Mouse (Mus musculus) layer of hippocampus, adult 11-12 months (tissue): ENCODE results near the gene Ascc3.

Experiments used
- DNase-seq: peaks from one replicate; pipeline ENCODE4 v3.0.0; 2022; ENCODE audit warnings: low spot score

Gene Ascc3

DNA sequence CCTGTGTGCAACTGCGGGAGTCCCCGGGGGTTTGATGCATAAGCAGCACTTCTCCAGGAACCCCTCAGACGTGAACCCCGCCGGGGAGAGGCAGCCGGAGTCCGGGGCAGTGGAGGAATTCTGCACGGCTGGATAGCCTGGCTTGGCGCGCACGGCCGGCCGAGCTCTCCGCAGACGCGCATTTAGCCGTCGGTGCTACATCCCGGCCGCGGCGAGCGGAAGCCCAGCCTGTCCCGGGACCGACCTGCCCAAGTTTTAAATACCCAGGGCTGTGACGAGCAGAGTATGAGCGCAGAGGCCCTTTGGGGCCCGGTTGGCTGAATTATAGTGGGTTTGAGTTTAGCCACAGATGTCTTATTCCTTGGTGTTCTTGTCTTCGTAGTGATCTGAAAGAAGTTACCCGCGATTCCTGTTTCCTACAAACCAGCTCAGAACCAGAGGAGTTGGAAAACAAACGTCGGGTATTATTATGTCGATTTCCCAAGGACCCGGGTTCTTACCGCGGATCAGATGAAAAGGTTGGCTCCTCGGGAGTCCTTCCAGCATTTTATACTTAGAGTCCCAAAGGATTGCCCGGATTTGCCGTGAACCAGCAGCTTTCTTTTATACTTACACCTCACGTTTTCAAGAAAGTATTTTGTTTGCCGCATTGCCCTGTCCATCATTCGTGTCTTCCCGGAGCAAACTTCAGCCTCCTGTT, 302.8 kb downstream of the Ascc3 start:
- DNase-seq, result no peak

GRCm38 (mm10) chr10:50895881-50896766, 303.7 kb downstream of the Ascc3 start:
- no peak for DNase-seq

DNA sequence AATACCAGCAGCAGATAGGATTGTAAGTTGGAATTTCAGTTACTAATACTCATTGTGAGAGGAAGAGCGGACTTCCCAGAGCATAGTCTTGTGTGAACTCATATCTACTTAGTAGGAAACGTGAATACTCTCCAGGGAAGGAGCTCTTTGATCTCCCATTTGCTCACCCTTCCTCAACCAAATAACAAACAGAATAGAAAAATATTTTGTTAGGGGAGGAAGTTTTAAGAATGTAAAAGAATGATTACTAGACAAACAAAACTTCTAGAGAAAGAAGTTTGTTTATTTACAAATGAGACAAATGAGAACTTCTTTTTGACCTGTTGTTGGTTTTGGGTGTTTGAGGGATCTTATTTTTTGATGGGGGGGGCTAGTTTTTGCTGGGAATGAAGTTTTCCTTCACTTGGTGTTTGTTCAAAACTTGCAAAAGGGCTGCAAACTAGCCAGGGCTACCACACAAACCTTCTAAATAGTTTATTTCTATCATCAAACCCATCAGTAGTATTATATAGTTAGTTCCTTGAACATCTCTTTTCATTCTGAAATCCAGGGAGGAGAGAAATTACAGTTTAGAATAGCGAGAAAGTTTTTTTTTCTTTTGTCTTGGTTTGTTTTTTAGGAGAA, 304.4 kb downstream of the Ascc3 start:
- no peak for DNase-seq

GRCm38 (mm10) chr10:50897530-50898471, 305.3 kb downstream of the Ascc3 start:
- no peak for DNase-seq

DNA sequence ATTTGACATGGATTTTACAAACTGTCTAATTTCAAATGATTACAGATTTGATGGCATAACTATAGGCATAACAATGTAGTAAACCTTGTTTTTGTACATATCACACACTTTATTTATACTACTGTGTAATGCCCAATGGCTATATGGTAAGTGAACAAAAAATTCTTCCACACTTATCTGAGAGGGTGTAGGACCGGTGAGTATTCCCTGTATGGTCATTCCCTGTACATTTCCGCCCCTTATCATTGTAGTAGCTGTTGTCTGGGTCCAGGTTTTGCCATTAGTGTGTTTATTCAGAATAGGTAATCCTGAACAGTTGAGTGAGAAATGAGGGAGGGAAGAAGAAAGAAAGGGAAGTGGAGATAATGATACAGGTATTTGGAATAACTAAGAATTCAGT, 306.2 kb downstream of the Ascc3 start:
- no peak for DNase-seq

DNA sequence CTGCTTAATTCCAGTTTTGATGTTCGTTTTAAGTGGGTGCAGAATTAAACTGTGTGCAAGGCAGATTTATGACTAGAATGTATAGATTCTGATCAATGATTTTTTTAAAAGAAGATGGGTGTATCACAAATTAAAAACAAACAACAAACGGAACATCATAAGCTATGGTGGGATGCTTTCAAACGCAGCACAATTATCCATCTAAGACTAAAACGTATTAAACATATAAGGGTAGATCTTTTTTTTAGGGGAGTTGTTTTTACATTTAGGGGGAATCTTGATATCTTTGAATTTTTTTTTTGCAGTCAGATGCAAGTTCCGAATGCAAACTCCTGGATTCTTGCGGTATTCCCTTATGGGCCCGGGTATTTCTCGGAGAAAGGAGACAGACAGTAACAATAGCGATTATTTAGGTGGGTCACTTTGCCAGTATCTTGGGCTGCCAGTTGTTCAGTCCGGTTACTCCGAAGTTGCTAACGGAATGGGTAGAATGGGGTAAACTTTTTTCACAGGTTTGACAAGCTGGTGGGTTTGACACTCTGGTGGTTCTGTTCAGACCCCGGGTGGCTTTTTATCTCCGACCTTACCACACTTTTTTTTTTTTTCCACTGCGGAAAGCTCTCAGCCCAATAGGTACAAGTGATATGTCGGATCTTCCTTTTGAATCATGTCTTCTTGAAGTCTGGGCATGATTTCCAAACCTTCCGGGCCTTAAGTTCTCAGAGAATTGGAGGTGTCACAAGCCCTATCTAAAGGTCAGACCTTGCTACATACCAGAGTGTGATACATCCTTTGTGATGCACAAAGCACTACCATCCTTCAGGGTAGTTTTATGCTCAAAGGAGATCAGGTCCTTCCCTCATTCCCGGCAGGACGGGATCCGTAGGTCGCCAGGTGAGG, 307.6 kb downstream of the Ascc3 start:
- DNase-seq, result no peak
